Mouse (Mus musculus) hindbrain, postnatal 0 days (tissue): ENCODE results near the gene Slc39a11. TPM values are rescaled to one million over a fixed set of nuclear protein-coding genes. Genes with fewer than 3 reads are reported as not detected.

ENCODE experiments used
- ATAC-seq: fragments of 200-750 bp; cut with Nextera tagmentation; 2 replicates; pipeline ENCODE4 v1.8.0; 2017; ENCODE audit warnings: mild to moderate bottlenecking, moderate TSS enrichment, moderate library complexity
- DNase-seq: peaks from one replicate; pipeline ENCODE4 v3.0.0-alpha.2; 2015; ENCODE audit warnings: low spot score
- H3K27ac ChIP-seq: fragments of 300-500 bp; sonication (generic); 2 replicates; pipeline ENCODE4 v1.5.1; 2014; ENCODE audit warnings: mild to moderate bottlenecking
- H3K27me3 ChIP-seq: fragments of 300-500 bp; sonication (generic); 2 replicates; pipeline ENCODE4 v1.6.1; 2014; ENCODE audit warnings: low read length, mixed read lengths; ENCODE audit not compliant: insufficient read depth
- H3K36me3 ChIP-seq: fragments of 300-500 bp; sonication (generic); 2 replicates; pipeline ENCODE4 v1.6.1; 2014; ENCODE audit warnings: low read length, mixed read lengths; ENCODE audit not compliant: insufficient read depth
- H3K4me1 ChIP-seq: fragments of 300-500 bp; sonication (generic); 2 replicates; pipeline ENCODE4 v1.6.1; 2014; ENCODE audit warnings: antibody characterized with exemption, low read length, mixed read lengths; ENCODE audit not compliant: insufficient read depth
- H3K4me2 ChIP-seq: fragments of 300-500 bp; sonication (generic); 2 replicates; pipeline ENCODE4 v1.6.1; 2014; ENCODE audit warnings: low read depth, mild to moderate bottlenecking, low read length, moderate library complexity, mixed read lengths
- H3K4me3 ChIP-seq: fragments of 300-500 bp; sonication (generic); 2 replicates; pipeline ENCODE4 v1.5.1; 2014; ENCODE audit warnings: low read length
- H3K9ac ChIP-seq: fragments of 300-500 bp; sonication (generic); replicated peaks from 2 replicates; pipeline ENCODE4 v1.6.1; 2014; ENCODE audit warnings: mild to moderate bottlenecking, low read length, moderate library complexity, mixed read lengths
- H3K9me3 ChIP-seq: fragments of 300-500 bp; sonication (generic); 2 replicates; pipeline ENCODE4 v1.6.1; 2016; ENCODE audit warnings: low read length, mixed read lengths
- CTCF ChIP-seq: IDR thresholded peaks from 2 replicates; pipeline ENCODE4 v1.5.1; 2016; ENCODE audit warnings: antibody characterized with exemption, control low read depth, low read depth
- WGBS: fragments of 180-500 bp; shearing (Covaris S2); extraction: QIAGEN DNeasy Blood & Tissue Kit; methylation state at CpG from one replicate; pipeline ENCODE4 v1.1.7; 2014; 5-methylcytosine and 5-hydroxymethylcytosine counted together
- polyA plus RNA-seq: library from polyadenylated mRNA; unstranded; fragments of >200 nt; fragmentation: Nextera tagmentation; extraction: Ambion mirVana; gene quantifications from 2 replicates; pipeline ENCODE4 v1.2.1, GENCODE M21; 2015
- total RNA-seq: library from RNA; depleted of rRNA; stranded (reverse); fragments of >200 nt; gene quantifications from 2 replicates; pipeline ENCODE4 v1.2.3, GENCODE M21; 2014

The Slc39a11 gene
- total and polyA plus RNA-seq, 2 experiments from 2014 or later: 35.6 to 63.3 TPM

- ATAC-seq (no peak), DNase-seq (no peak)
- H3K9me3 ChIP-seq: no peaks in the 10 kb centered on the region
- H3K36me3 ChIP-seq: no peaks in the 10 kb centered on the region
- H3K4me2 ChIP-seq: no peak overlapping the region
- no peak overlapping the region for H3K4me3 ChIP-seq
- H3K4me1 ChIP-seq: no peaks in the 10 kb centered on the region
- no peak overlapping the region for H3K27ac ChIP-seq
- H3K9ac ChIP-seq: no peak overlapping the region
- H3K27me3 ChIP-seq: no peaks in the 10 kb centered on the region
- 75% methylated on average over 8 of the region's 8 CpGs for WGBS
- no peak for TF ChIP-seq CTCF
Measured at GRCm38 (mm10) chr11:113339770-113340169, 310.1 kb downstream of the Slc39a11 start.

- no peak overlapping the region for H3K4me2 ChIP-seq
- DNase-seq: no peak
- H3K9ac ChIP-seq: no peak overlapping the region
- no peak for ATAC-seq
- H3K27ac ChIP-seq: no peak overlapping the region
- no peaks in the 10 kb centered on the region for H3K27me3 ChIP-seq
- WGBS: 55% methylated on average over 5 of the region's 5 CpGs
- H3K9me3 ChIP-seq: no peaks in the 10 kb centered on the region
- no peak overlapping the region for H3K4me3 ChIP-seq
- TF ChIP-seq CTCF: peak; percentile 38; the same call in 1 of the 2 replicates
- no peaks in the 10 kb centered on the region for H3K36me3 ChIP-seq
- peaks cover 4% of the 10 kb centered on the region; the same call in 1 of the 2 replicates for H3K4me1 ChIP-seq
Measured at GRCm38 (mm10) chr11:113338581-113338980, 311.3 kb downstream of the Slc39a11 start.

GRCm38 (mm10) chr11:113335706-113336105, 314.2 kb downstream of the Slc39a11 start:
- no peak overlapping the region for H3K4me3 ChIP-seq
- no peak overlapping the region for H3K4me2 ChIP-seq
- peaks cover 4% of the 10 kb centered on the region; the same call in 1 of the 2 replicates for H3K4me1 ChIP-seq
- no peaks in the 10 kb centered on the region for H3K9me3 ChIP-seq
- DNase-seq (no peak), ATAC-seq (no peak)
- H3K27ac ChIP-seq: no peak overlapping the region
- H3K36me3 ChIP-seq: no peaks in the 10 kb centered on the region
- H3K27me3 ChIP-seq: no peaks in the 10 kb centered on the region
- 90% methylated on average over 5 of the region's 5 CpGs for WGBS
- no peak for TF ChIP-seq CTCF
- no peak overlapping the region for H3K9ac ChIP-seq

GRCm38 (mm10) chr11:113334444-113334881, 315.4 kb downstream of the Slc39a11 start:
- WGBS: 57% methylated on average over 5 of the region's 5 CpGs

GRCm38 (mm10) chr11:113333535-113333934, 316.3 kb downstream of the Slc39a11 start:
- no peak overlapping the region for H3K9ac ChIP-seq
- H3K4me2 ChIP-seq: no peak overlapping the region
- DNase-seq: no peak
- H3K4me1 ChIP-seq: peaks cover 4% of the 10 kb centered on the region; the same call in 1 of the 2 replicates
- no peak overlapping the region for H3K4me3 ChIP-seq
- no peaks in the 10 kb centered on the region for H3K9me3 ChIP-seq
- no peak for ATAC-seq
- no peaks in the 10 kb centered on the region for H3K36me3 ChIP-seq
- WGBS: 29% methylated on average over 9 of the region's 9 CpGs
- no peaks in the 10 kb centered on the region for H3K27me3 ChIP-seq
- no peak overlapping the region for H3K27ac ChIP-seq
- no peak for TF ChIP-seq CTCF

More at GRCm38 (mm10) chr11:113334444-113334881, 315.4 kb downstream of the Slc39a11 start:
- no peak for TF ChIP-seq CTCF
- ATAC-seq (no peak), DNase-seq (no peak)
- no peaks in the 10 kb centered on the region for H3K36me3 ChIP-seq
- no peaks in the 10 kb centered on the region for H3K9me3 ChIP-seq
- no peak overlapping the region for H3K27ac ChIP-seq
- H3K4me2 ChIP-seq: no peak overlapping the region
- H3K9ac ChIP-seq: no peak overlapping the region
- no peaks in the 10 kb centered on the region for H3K27me3 ChIP-seq
- H3K4me1 ChIP-seq: peaks cover 4% of the 10 kb centered on the region; the same call in 1 of the 2 replicates
- H3K4me3 ChIP-seq: no peak overlapping the region

GRCm38 (mm10) chr11:113330061-113330591, 319.8 kb downstream of the Slc39a11 start:
- Histone ChIP-seq H3K27me3 (no peaks in the 10 kb centered on the region), H3K4me1 (peaks cover 7% of the 10 kb centered on the region; the same call in 1 of the 2 replicates), H3K4me3 (no peak overlapping the region), H3K27ac (no peak overlapping the region), H3K36me3 (no peaks in the 10 kb centered on the region), H3K4me2 (no peak overlapping the region), H3K9me3 (no peaks in the 10 kb centered on the region), H3K9ac (no peak overlapping the region)
- DNase-seq: no peak
- no peak for ATAC-seq
- no peak for TF ChIP-seq CTCF
- 47% methylated on average over 13 of the region's 13 CpGs for WGBS

GRCm38 (mm10) chr11:113327499-113328062, 322.3 kb downstream of the Slc39a11 start:
- Histone ChIP-seq H3K27me3 (no peaks in the 10 kb centered on the region), H3K4me2 (no peak overlapping the region), H3K4me1 (peaks cover 3% of the 10 kb centered on the region; the same call in 1 of the 2 replicates), H3K9ac (no peak overlapping the region), H3K4me3 (no peak overlapping the region), H3K9me3 (no peaks in the 10 kb centered on the region), H3K36me3 (no peaks in the 10 kb centered on the region), H3K27ac (peak overlapping the region; percentile 56)
- 44% methylated on average over 3 of the region's 3 CpGs for WGBS
- no peak for ATAC-seq
- TF ChIP-seq CTCF: no peak
- DNase-seq: peak; percentile 21
